Mouse (Mus musculus) ovary, adult 18-20 months (tissue): ENCODE results near the gene Cnn3.
A peak's percentile ranks its signal among the peaks of the same experiment; 100 is the strongest.

Experiments
- DNase-seq: peaks from one replicate; pipeline ENCODE4 v3.0.0; 2022; ENCODE audit warnings: low spot score, mixed read lengths

The Cnn3 gene

GRCm38 (mm10) chr3:121418850-121419435 lies 7.4 kb upstream of the Cnn3 start:
- no peak for DNase-seq

GRCm38 (mm10) chr3:121422405-121422804 lies 3.9 kb upstream of the Cnn3 start:
- DNase-seq, result no peak

- DNase-seq, result peak; percentile 65
Observed at GRCm38 (mm10) chr3:121426621-121427519, 573 bp downstream of the Cnn3 start.

- DNase-seq, result peak; percentile 48
Observed at GRCm38 (mm10) chr3:121427520-121427908, 1.2 kb downstream of the Cnn3 start.

- DNase-seq, result no peak
Observed at GRCm38 (mm10) chr3:121428230-121428629, 1.9 kb downstream of the Cnn3 start.

GRCm38 (mm10) chr3:121428696-121429259 lies 2.5 kb downstream of the Cnn3 start:
- no peak for DNase-seq

- DNase-seq, result no peak
Observed at GRCm38 (mm10) chr3:121429469-121429868, 3.2 kb downstream of the Cnn3 start.

GRCm38 (mm10) chr3:121430289-121430936 lies 4.1 kb downstream of the Cnn3 start:
- DNase-seq, result no peak

GRCm38 (mm10) chr3:121433359-121433758 lies 7.1 kb downstream of the Cnn3 start:
- no peak for DNase-seq

- DNase-seq, result no peak
Observed at GRCm38 (mm10) chr3:121433968-121434533, 7.8 kb downstream of the Cnn3 start.

GRCm38 (mm10) chr3:121435296-121435695 lies 9.0 kb downstream of the Cnn3 start:
- no peak for DNase-seq

- DNase-seq, result no peak
Observed at GRCm38 (mm10) chr3:121437070-121437469, 10.8 kb downstream of the Cnn3 start.

- DNase-seq, result no peak
Observed at GRCm38 (mm10) chr3:121437996-121438395, 11.7 kb downstream of the Cnn3 start.

GRCm38 (mm10) chr3:121439623-121440161 lies 13.4 kb downstream of the Cnn3 start:
- no peak for DNase-seq

- no peak for DNase-seq
Observed at GRCm38 (mm10) chr3:121441504-121441903, 15.2 kb downstream of the Cnn3 start.

- no peak for DNase-seq
Observed at GRCm38 (mm10) chr3:121442288-121442687, 16.0 kb downstream of the Cnn3 start.

- DNase-seq, result no peak
Observed at GRCm38 (mm10) chr3:121443861-121444271, 17.6 kb downstream of the Cnn3 start.

GRCm38 (mm10) chr3:121444414-121444813 lies 18.1 kb downstream of the Cnn3 start:
- DNase-seq, result no peak

GRCm38 (mm10) chr3:121446454-121446853 lies 20.2 kb downstream of the Cnn3 start:
- DNase-seq, result no peak

- DNase-seq, result no peak
Observed at GRCm38 (mm10) chr3:121448029-121448468, 21.8 kb downstream of the Cnn3 start.

- DNase-seq, result no peak
Observed at GRCm38 (mm10) chr3:121448606-121449005, 22.3 kb downstream of the Cnn3 start.

GRCm38 (mm10) chr3:121449527-121449926 lies 23.2 kb downstream of the Cnn3 start:
- no peak for DNase-seq
